Mouse (Mus musculus) cerebellum, postnatal 14 days (tissue): ENCODE measurements around the gene Gnai2.
"Not testable (repeated sequence)": the region's sequence is repeated elsewhere in the genome, so short reads cannot be mapped to it uniquely, and the experiment has no call there.

Experiments
- DNase-seq, 2 experiments: peaks; one replicate each; pipeline ENCODE4 v3.0.0; 2021; ENCODE audit warnings: mixed read lengths in 2 of 2

The Gnai2 gene

DNA sequence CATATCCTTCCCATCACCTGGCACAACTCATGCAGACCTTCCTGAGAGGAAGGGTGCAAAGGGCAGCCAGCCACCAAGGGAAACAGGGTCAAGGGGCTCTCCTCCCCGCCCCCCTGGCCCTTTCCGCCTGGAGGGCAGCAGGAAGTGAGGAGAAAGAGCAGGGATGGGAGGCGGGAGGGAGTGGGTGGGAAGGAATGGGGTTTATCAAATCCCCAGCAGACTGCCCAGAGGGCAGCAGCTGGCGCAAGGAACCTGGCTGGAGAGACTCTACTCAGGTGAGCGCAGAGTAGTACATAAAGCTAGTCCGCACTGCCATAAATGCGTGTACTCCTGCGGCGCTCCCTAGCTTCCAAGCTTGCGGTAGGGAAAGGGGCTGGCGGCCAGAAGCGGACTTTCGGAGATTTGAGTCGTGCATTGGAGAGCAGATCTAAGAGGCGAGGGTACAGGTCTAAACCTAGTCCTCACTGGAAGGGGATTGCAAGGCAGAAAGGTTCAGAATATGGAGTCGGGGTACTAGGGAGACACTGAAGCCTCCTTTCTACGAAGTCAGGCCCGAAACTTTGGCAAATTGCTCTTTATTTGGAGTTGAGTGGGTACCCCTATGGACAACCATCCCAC is 67.4 kb downstream of the Gnai2 start, which contains the start of gene Hyal2:
Gene Hyal2, plus strand, starts transcription at position 244 of the 618 bp plus-strand sequence.
- no peak for DNase-seq

DNA sequence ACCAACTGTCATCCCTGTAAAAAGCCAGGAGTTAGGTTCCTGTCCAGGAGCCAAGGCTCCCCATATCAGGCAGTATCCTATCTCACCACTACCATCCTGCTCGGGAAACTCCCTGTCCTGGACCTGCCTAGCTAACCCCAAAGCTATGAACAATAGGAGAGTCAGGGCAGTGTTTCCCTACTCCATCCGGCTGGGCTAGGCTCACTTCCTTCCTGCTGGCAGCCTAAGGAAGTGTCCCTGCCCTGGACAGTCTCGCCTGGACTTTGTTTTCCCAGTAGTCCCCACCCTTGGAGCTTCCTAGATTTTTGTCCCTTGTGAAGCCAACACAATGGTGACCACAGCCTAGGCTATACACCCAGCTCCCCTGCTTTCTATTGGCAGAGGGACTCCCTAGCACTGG is 68.3 kb downstream of the Gnai2 start:
- no peak for DNase-seq

DNA sequence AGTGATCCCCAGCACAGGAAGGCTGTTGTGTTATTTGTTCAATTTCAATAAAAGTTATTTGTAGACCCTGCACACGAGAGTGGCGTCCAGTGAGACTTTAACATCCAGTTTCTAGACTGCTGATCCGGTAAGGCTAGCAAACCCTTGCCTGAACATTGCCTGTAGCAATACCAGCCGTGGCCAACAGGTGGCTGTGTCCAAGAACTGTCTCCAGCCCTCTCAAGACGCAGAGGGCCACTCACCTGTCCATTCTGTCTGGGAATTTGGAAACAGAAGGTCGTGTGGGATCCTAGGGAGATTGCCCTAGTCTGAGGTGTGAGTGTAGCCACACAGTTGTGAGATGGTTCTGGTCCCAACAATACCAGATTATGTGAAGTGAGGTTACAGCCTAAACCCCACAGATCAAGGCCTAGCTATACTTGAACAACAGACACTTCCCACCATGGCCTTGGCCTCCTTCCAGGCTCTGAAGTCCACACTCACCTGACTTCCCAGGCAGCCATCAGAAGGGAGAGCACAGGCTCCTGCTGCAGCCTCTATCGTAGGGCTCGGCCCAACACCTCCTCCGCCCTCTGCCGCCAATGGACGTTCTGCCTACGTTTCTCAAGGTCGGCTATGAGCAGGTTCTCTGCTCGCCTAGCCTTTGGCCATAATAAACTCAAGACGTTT is 69.0 kb downstream of the Gnai2 start:
- peak; percentile 89 to 93 for DNase-seq

DNA sequence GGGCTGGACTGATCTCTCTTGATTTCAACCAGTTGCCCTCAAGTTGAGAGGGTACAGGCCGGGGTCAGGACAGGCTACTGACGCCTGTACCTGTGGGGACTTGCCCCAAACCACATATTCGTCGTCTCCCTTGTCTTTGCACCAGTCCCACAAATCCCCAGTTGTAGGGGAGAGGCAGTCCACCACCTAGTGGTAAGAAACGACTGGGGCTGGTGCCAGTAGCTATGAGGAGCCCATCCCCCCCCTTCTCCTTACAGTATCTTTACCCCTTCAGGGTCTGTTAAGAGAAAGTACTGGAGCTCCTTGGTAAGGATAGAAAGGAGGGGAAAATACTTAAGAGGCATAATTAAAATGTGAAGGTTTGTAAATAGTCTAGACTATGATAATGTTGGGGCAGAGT is 69.6 kb downstream of the Gnai2 start:
- DNase-seq, result not testable (repeated sequence)
